Mouse (Mus musculus) neural tube, embryonic 15.5 days (tissue): ENCODE measurements around the gene Tnfrsf25. TPM values are rescaled to one million over a fixed set of nuclear protein-coding genes. Genes with fewer than 3 reads are reported as not detected.

Experiments used
- ATAC-seq: fragments of 200-750 bp; cut with Nextera tagmentation; 2 replicates; pipeline ENCODE4 v1.8.0; 2017; ENCODE audit warnings: mild to moderate bottlenecking, moderate TSS enrichment, moderate library complexity; ENCODE audit not compliant: low FRiP score
- H3K27ac ChIP-seq: fragments of 300-500 bp; sonication (generic); replicated peaks from 2 replicates; pipeline ENCODE4 v1.5.1; 2015; ENCODE audit warnings: mild to moderate bottlenecking, inconsistent platforms
- H3K27me3 ChIP-seq: fragments of 300-500 bp; sonication (generic); replicated peaks from 2 replicates; pipeline ENCODE4 v1.6.1; 2015; ENCODE audit warnings: inconsistent platforms
- H3K36me3 ChIP-seq: fragments of 300-500 bp; sonication (generic); 2 replicates; pipeline ENCODE4 v1.6.1; 2015; ENCODE audit warnings: inconsistent platforms
- H3K4me1 ChIP-seq: fragments of 300-500 bp; sonication (generic); 2 replicates; pipeline ENCODE4 v1.6.1; 2015; ENCODE audit warnings: inconsistent platforms
- H3K4me2 ChIP-seq: fragments of 300-500 bp; sonication (generic); 2 replicates; pipeline ENCODE4 v1.6.1; 2015; ENCODE audit warnings: inconsistent platforms, mild to moderate bottlenecking, moderate library complexity
- H3K4me3 ChIP-seq: fragments of 300-500 bp; sonication (generic); replicated peaks from 2 replicates; pipeline ENCODE4 v1.5.1; 2015; ENCODE audit warnings: mild to moderate bottlenecking, inconsistent platforms
- H3K9ac ChIP-seq: fragments of 300-500 bp; sonication (generic); replicated peaks from 2 replicates; pipeline ENCODE4 v1.6.1; 2015; ENCODE audit warnings: mild to moderate bottlenecking, inconsistent platforms
- H3K9me3 ChIP-seq: fragments of 300-500 bp; sonication (generic); replicated peaks from 2 replicates; pipeline ENCODE4 v1.6.1; 2016; ENCODE audit warnings: inconsistent platforms
- WGBS: fragments of 180-500 bp; shearing (Covaris S2); methylation state at CpG from one replicate; pipeline ENCODE4 v1.1.7; 2015; ENCODE audit warnings: mixed read lengths; 5-methylcytosine and 5-hydroxymethylcytosine counted together
- polyA plus RNA-seq: library from polyadenylated mRNA; unstranded; fragments of >200 nt; fragmentation: Nextera tagmentation; extraction: Ambion mirVana; gene quantifications from 2 replicates; pipeline ENCODE4 v1.2.1, GENCODE M21; 2015

Gene Tnfrsf25
- polyA plus RNA-seq, 1 experiment from 2014 or later = 1.2 TPM

GRCm38 (mm10) chr4:152095937-152096910, 19.5 kb upstream of the Tnfrsf25 start:
- no peak overlapping the region for H3K4me2 ChIP-seq
- H3K9me3 ChIP-seq = no peaks in the 10 kb centered on the region
- 0 out of 2 replicates have a peak, but pooled peaks cover 10% of the 10 kb centered on the region for H3K4me1 ChIP-seq
- no peaks in the 10 kb centered on the region for H3K36me3 ChIP-seq
- peak overlapping the region; percentile 17; the same call in 1 of the 2 replicates for H3K4me3 ChIP-seq
- WGBS = 28% methylated on average over 27 of the region's 27 CpGs
- H3K27ac ChIP-seq = peak overlapping the region; percentile 54; the same call in 1 of the 2 replicates
- no peak overlapping the region for H3K9ac ChIP-seq
- ATAC-seq = no peak
- no peaks in the 10 kb centered on the region for H3K27me3 ChIP-seq

GRCm38 (mm10) chr4:152096927-152097326, 18.8 kb upstream of the Tnfrsf25 start:
- no peaks in the 10 kb centered on the region for H3K36me3 ChIP-seq
- peak overlapping the region; percentile 17; the same call in 1 of the 2 replicates for H3K4me3 ChIP-seq
- 0 out of 2 replicates have a peak, but pooled peaks cover 10% of the 10 kb centered on the region for H3K4me1 ChIP-seq
- no peak for ATAC-seq
- 55% methylated on average over 6 of the region's 6 CpGs for WGBS
- no peak overlapping the region for H3K4me2 ChIP-seq
- H3K9ac ChIP-seq = no peak overlapping the region; the same call in 1 of the 2 replicates
- no peaks in the 10 kb centered on the region for H3K27me3 ChIP-seq
- H3K27ac ChIP-seq = peak overlapping the region; percentile 54; the same call in 1 of the 2 replicates
- no peaks in the 10 kb centered on the region for H3K9me3 ChIP-seq

- H3K27ac ChIP-seq = no peak overlapping the region
- H3K4me1 ChIP-seq = 0 out of 2 replicates have a peak, but pooled peaks cover 3% of the 10 kb centered on the region
- peaks cover 9% of the 10 kb centered on the region; the same call in 1 of the 2 replicates for H3K36me3 ChIP-seq
- no peak for ATAC-seq
- no peak overlapping the region for H3K9ac ChIP-seq
- WGBS = 30% methylated on average over 11 of the region's 11 CpGs
- H3K9me3 ChIP-seq = no peaks in the 10 kb centered on the region
- no peaks in the 10 kb centered on the region for H3K27me3 ChIP-seq
- no peak overlapping the region for H3K4me2 ChIP-seq
- H3K4me3 ChIP-seq = no peak overlapping the region
Measured at GRCm38 (mm10) chr4:152097911-152098799, 17.6 kb upstream of the Tnfrsf25 start.

DNA sequence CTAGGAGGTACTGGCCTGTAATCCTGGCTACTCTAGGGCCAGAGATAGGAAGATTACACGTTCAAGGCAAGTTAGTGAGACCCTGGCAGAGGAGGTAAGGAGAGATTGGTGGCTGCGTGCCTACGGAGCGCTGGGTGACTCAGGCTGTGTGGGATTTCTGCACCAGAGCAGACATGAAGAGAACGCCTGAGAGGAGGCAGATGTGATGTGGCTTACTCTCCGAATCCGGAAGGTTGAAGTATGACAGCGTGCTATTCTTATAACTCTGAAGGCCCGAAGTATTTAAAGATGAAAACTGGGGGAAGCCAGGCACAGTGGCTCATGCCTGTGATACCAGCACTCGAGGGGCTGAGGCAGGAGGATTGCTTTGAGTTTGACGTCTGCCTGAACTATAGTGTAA, 15.2 kb upstream of the Tnfrsf25 start:
- WGBS = 83% methylated on average over 11 of the region's 11 CpGs
- Histone ChIP-seq H3K27ac (no peak overlapping the region), H3K4me2 (no peak overlapping the region), H3K4me1 (0 out of 2 replicates have a peak, but pooled peaks cover 3% of the 10 kb centered on the region), H3K9me3 (no peaks in the 10 kb centered on the region), H3K36me3 (peaks cover 22% of the 10 kb centered on the region), H3K4me3 (no peak overlapping the region), H3K27me3 (no peaks in the 10 kb centered on the region), H3K9ac (no peak overlapping the region)
- no peak for ATAC-seq

DNA sequence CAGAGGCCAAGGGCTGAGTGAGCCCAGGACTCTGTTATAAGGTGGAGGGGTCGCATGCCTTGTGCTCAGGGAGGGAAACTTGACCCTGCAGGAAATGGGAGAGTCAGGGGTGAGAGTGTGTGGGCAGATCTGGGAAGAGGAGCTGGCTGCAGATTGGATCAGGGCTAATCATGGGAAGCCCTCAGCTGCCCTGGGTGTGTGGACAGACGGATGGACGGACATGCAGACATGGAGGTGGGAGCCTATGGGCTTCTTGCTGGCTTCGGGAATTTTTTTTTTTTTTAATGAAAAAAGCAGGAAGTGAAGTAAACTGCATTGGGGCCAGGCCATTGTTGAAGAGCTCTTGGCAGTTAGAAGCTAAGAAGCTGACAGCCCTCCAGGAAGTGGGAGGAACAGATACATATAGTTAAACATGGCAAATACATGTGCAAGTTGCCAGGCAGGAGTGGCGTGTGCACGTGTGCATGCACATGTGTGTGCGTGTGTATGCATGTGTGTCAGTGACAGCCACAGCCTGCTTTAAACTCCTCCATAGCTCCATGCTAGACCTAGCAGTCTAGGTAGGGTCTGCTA, 14.6 kb upstream of the Tnfrsf25 start:
- 0 out of 2 replicates have a peak, but pooled peaks cover 2% of the 10 kb centered on the region for H3K27me3 ChIP-seq
- no peak for ATAC-seq
- WGBS = 85% methylated on average over 7 of the region's 7 CpGs
- H3K4me2 ChIP-seq = no peak overlapping the region
- no peak overlapping the region for H3K9ac ChIP-seq
- H3K4me1 ChIP-seq = 0 out of 2 replicates have a peak, but pooled peaks cover 3% of the 10 kb centered on the region
- peaks cover 23% of the 10 kb centered on the region for H3K36me3 ChIP-seq
- no peak overlapping the region for H3K27ac ChIP-seq
- no peaks in the 10 kb centered on the region for H3K9me3 ChIP-seq
- no peak overlapping the region for H3K4me3 ChIP-seq

GRCm38 (mm10) chr4:152101921-152102320, 13.8 kb upstream of the Tnfrsf25 start:
- Histone ChIP-seq H3K4me1 (no peaks in the 10 kb centered on the region), H3K9ac (no peak overlapping the region), H3K9me3 (no peaks in the 10 kb centered on the region), H3K27me3 (0 out of 2 replicates have a peak, but pooled peaks cover 4% of the 10 kb centered on the region), H3K4me2 (no peak overlapping the region), H3K36me3 (peaks cover 26% of the 10 kb centered on the region), H3K4me3 (no peak overlapping the region), H3K27ac (no peak overlapping the region)
- no peak for ATAC-seq
- WGBS = 95% methylated on average over 16 of the region's 16 CpGs

GRCm38 (mm10) chr4:152103025-152103424, 12.7 kb upstream of the Tnfrsf25 start:
- Histone ChIP-seq H3K9ac (no peak overlapping the region), H3K27ac (no peak overlapping the region), H3K4me1 (peaks cover 9% of the 10 kb centered on the region), H3K27me3 (0 out of 2 replicates have a peak, but pooled peaks cover 4% of the 10 kb centered on the region), H3K36me3 (peaks cover 26% of the 10 kb centered on the region), H3K4me3 (no peak overlapping the region), H3K4me2 (no peak overlapping the region), H3K9me3 (no peaks in the 10 kb centered on the region)
- ATAC-seq = no peak
- whole genome bisulfite sequencing = 42% methylated on average over 7 of the region's 7 CpGs

DNA sequence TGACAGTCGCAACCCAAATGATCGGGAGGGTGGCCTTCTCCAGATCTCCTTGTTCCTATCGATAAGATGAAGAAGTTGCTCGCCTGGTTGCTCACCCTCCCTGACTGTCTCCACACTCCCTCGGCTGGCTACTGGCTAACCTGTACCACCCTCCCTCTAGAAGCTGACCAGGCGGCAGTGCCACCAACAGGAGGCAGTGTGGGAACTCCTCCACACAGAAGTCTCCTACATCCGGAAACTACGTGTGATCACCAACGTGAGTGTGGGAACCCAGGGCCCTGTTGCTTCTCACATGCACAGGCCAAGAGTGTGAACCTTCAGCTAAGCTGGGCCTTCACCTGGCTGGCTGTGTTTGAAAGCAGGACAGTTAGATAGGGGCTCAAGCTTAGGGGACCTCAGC, 9.0 kb upstream of the Tnfrsf25 start:
- WGBS = 63% methylated on average over 9 of the region's 9 CpGs
- Histone ChIP-seq H3K9ac (no peak overlapping the region), H3K4me2 (peak overlapping the region; percentile 74; the same call in 1 of the 2 replicates), H3K36me3 (peaks cover 44% of the 10 kb centered on the region), H3K27me3 (0 out of 2 replicates have a peak, but pooled peaks cover 4% of the 10 kb centered on the region), H3K9me3 (no peaks in the 10 kb centered on the region), H3K27ac (no peak overlapping the region), H3K4me1 (peaks cover 20% of the 10 kb centered on the region), H3K4me3 (no peak overlapping the region)
- ATAC-seq = no peak

DNA sequence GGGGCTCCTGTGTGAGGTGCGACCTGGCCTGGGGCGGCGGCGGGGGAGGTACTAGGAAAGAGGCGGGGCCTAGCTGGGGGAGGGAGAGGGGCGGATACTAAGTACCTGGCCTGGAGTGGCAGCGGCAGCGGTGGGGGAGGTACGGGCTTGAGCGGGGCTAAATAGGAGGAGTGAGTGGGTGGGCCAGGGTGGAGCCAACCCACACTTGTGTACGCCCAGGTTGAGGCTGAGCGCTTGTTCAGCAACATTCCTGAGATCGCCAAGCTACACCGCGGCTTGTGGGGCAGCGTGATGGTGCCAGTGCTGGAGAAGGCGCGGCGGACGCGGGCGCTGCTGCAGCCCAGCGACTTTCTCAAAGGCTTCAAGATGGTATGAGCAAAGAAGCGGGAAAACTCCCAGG, 8.2 kb upstream of the Tnfrsf25 start:
- Histone ChIP-seq H3K9ac (peak overlapping the region; percentile 23; the same call in 1 of the 2 replicates), H3K4me1 (peaks cover 20% of the 10 kb centered on the region), H3K9me3 (no peaks in the 10 kb centered on the region), H3K4me3 (peak overlapping the region; percentile 38), H3K36me3 (peaks cover 47% of the 10 kb centered on the region), H3K27me3 (0 out of 2 replicates have a peak, but pooled peaks cover 4% of the 10 kb centered on the region), H3K27ac (peak overlapping the region; percentile 79), H3K4me2 (peak overlapping the region; percentile 74)
- WGBS = 6% methylated on average over 24 of the region's 24 CpGs
- peak; percentile 60 for ATAC-seq

DNA sequence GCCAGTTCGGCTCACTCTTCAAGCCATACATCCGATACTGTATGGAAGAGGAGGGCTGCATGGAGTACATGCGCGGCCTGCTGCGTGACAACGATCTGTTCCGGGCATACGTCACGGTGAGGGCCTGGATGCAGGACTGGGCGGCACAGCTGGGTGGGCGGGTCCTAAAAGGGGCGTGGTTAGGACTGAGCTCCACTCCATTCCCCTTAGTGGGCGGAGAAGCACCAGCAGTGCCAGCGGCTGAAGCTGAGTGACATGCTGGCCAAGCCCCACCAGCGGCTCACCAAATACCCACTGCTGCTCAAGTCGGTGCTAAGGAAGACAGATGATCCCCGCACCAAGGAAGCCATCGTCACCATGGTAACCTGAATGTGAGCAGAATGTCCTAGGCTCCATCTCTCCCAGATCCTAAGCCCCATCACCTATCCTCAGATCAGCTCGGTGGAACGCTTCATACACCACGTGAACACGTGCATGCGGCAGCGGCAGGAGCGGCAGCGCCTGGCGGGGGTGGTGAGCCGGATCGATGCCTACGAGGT, 7.7 kb upstream of the Tnfrsf25 start:
- H3K9me3 ChIP-seq = no peaks in the 10 kb centered on the region
- 0 out of 2 replicates have a peak, but pooled peaks cover 4% of the 10 kb centered on the region for H3K27me3 ChIP-seq
- H3K27ac ChIP-seq = peak overlapping the region; percentile 79
- H3K4me3 ChIP-seq = peak overlapping the region; percentile 38
- 6% methylated on average over 30 of the region's 30 CpGs for WGBS
- ATAC-seq = peak; percentile 90
- peaks cover 20% of the 10 kb centered on the region for H3K4me1 ChIP-seq
- H3K9ac ChIP-seq = peak overlapping the region; percentile 30; the same call in 1 of the 2 replicates
- H3K36me3 ChIP-seq = peaks cover 42% of the 10 kb centered on the region
- H3K4me2 ChIP-seq = peak overlapping the region; percentile 74
